Mouse (Mus musculus) liver, embryonic 14.5 days (tissue): ENCODE measurements at regions not wholly inside any gene's neighbourhood (a gene's known extent, or its start where the extent isn't known, plus 50 kb on each side); places are given as distances from the start of the nearest gene placed in this dataset.

Source experiments
- CTCF ChIP-seq: IDR thresholded peaks from 2 replicates; pipeline ENCODE4 v1.5.1; 2016; ENCODE audit warnings: antibody characterized with exemption, low read depth, control low read depth
- EP300 ChIP-seq: IDR thresholded peaks from 2 replicates; pipeline ENCODE4 v1.6.1; 2016; ENCODE audit warnings: antibody characterized with exemption, low read depth

GRCm38 (mm10) chr14:54173316-54173715 is 80.6 kb downstream of the Dad1 start:
- TF ChIP-seq CTCF = no peak
- TF ChIP-seq EP300 = no peak
